Mouse (Mus musculus) heart, postnatal 4 days (tissue): ENCODE measurements at regions not wholly inside any gene's neighbourhood (a gene's known extent, or its start where the extent isn't known, plus 50 kb on each side); places are given as distances from the start of the nearest gene placed in this dataset.

ENCODE experiments used
- DNase-seq: peaks from one replicate; pipeline ENCODE4 v3.0.0; 2021

GRCm38 (mm10) chr12:77135067-77135466 is 102.9 kb upstream of the Fut8 start:
- no peak for DNase-seq

- DNase-seq, result no peak
Observed at GRCm38 (mm10) chr12:77134306-77135010, 103.5 kb upstream of the Fut8 start.

- no peak for DNase-seq
Observed at GRCm38 (mm10) chr12:77133465-77134305, 104.2 kb upstream of the Fut8 start.

GRCm38 (mm10) chr12:77131328-77131727 is 106.6 kb upstream of the Fut8 start:
- DNase-seq, result no peak

- DNase-seq, result no peak
Observed at GRCm38 (mm10) chr12:77130526-77130925, 107.4 kb upstream of the Fut8 start.

- DNase-seq, result no peak
Observed at GRCm38 (mm10) chr12:77124267-77124666, 113.7 kb upstream of the Fut8 start.

- DNase-seq, result no peak
Observed at GRCm38 (mm10) chr12:77113516-77113915, 124.4 kb upstream of the Fut8 start.

- no peak for DNase-seq
Observed at GRCm38 (mm10) chr12:77112133-77112532, 125.8 kb upstream of the Fut8 start.

- DNase-seq, result no peak
Observed at GRCm38 (mm10) chr12:77107251-77107650, 130.7 kb upstream of the Fut8 start.

- DNase-seq, result no peak
Observed at GRCm38 (mm10) chr12:77105887-77106600, 131.9 kb upstream of the Fut8 start.

- no peak for DNase-seq
Observed at GRCm38 (mm10) chr12:77100482-77100881, 137.4 kb upstream of the Fut8 start.

GRCm38 (mm10) chr12:77099521-77099920 is 137.5 kb upstream of the Max start:
- DNase-seq, result no peak

GRCm38 (mm10) chr12:77098821-77099220 is 136.8 kb upstream of the Max start:
- DNase-seq, result no peak

- DNase-seq, result no peak
Observed at GRCm38 (mm10) chr12:77097831-77098230, 135.8 kb upstream of the Max start.

GRCm38 (mm10) chr12:77096461-77096860 is 134.5 kb upstream of the Max start:
- DNase-seq, result no peak

GRCm38 (mm10) chr12:77094999-77095915 is 133.3 kb upstream of the Max start:
- no peak for DNase-seq

GRCm38 (mm10) chr12:77094168-77094567 is 132.2 kb upstream of the Max start:
- DNase-seq, result no peak

- DNase-seq, result peak; percentile 37
Observed at GRCm38 (mm10) chr12:77092741-77093140, 130.7 kb upstream of the Max start.

- DNase-seq, result no peak
Observed at GRCm38 (mm10) chr12:77092143-77092542, 130.1 kb upstream of the Max start.

- no peak for DNase-seq
Observed at GRCm38 (mm10) chr12:77091700-77092099, 129.7 kb upstream of the Max start.

- no peak for DNase-seq
Observed at GRCm38 (mm10) chr12:77090525-77090924, 128.5 kb upstream of the Max start.

GRCm38 (mm10) chr12:77089624-77090278 is 127.8 kb upstream of the Max start:
- DNase-seq, result no peak
